Mouse (Mus musculus): ENCODE results near the gene Card6.

Gene Card6

DNA sequence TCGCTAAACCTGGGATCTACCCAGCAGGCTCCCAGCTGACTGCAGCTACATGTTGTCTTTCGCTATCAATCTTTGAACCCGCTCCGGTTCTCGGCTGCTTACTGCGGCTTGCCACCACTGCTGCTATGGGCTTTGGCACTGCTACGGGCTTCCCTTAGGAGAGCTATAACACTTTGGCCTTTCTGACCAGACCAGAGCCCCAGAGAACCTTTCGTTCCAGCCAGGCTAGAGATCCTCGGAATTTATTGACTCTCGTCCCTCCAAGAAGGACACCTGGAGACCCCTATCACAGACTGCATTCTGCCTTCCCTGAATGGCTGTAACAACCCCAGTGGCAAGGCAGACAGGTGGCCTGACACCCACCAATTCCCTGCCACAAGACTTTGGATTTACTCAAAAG lies 18.2 kb downstream of the Card6 start:
- DNase-seq (ENCODE audit: low read depth in 2 of 2, low spot score in 2 of 2) = no peak

DNA sequence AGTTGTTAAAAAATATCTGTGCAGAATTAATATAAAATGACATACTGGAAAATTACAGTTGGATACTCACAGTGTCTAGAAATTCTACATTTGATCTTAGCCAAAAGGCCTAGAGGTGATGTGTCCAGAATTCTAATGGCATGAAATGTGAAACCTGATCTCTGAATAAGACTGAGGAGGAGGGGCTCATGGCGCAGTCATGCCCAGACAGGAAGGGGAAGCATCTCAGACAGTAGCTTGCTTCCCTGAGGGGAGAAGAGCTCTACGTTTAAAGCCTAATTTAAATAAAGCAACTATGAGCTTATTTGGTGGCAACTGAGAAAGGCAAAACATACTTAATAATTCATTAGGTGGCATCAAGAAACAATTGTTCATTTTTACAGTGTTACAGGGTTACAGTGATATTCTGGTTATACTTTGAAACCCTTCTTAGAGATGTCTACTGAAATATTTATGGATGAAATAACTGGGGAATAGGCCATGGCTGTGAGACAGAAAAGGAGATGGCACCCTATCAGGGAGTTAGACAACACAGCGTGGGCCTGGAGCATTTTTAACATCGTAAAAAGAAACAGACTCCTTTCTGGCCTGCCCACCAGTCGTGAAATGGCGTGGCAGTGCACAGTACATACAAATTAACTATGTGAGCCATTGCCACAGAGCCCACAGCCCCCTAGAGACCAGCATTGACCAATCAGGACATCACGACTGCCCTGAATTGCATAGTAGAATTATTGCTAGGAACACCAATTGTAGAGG lies 19.3 kb downstream of the Card6 start:
- no peak for DNase-seq (ENCODE audit: low read depth in 2 of 2, low spot score in 2 of 2)

DNA sequence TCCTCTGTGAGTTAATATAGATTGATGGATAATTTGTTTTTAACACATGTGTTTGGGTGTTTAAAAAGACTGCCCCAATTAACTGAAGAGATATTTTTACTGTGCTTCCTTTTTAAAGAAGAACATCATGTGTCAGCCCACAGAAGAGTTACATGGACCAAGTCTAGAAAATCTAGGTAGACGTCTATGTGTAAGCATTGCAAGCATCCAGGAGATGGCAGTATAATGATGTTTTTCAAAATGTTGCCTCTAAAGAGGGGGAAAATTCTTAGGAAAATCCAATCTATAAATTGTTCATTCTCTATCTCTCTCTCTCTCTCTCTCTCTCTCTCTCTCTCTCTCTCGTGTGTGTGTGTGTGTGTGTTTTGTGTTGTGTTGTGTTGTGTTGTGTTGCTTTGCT lies 22.2 kb downstream of the Card6 start:
- DNase-seq (ENCODE audit: low read depth in 2 of 2, low spot score in 2 of 2) = no peak

DNA sequence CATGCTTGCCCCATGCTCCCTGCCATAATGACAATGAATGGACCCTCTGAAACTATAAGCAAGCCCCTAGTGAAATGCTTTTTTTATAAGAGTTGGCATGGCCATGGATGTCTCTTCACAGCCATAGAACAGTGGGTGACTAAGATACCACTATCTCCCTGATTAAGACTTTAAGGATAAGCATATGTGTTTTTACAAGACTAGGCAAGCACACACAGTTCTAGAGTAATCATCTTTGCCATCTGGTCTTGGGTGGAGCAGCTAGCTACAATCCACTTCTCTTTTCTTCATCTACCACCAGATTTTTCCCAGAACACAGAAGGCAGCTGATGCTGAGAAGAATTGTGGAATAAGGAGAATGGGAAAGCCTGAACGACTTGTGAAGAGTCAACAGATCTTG lies 27.1 kb downstream of the Card6 start:
- DNase-seq (ENCODE audit: low read depth in 2 of 2, low spot score in 2 of 2) = no peak

- no peak for DNase-seq (ENCODE audit: low read depth in 2 of 2, low spot score in 2 of 2)
Observed at GRCm38 (mm10) chr15:5068801-5069518, 39.4 kb downstream of the Card6 start.

DNA sequence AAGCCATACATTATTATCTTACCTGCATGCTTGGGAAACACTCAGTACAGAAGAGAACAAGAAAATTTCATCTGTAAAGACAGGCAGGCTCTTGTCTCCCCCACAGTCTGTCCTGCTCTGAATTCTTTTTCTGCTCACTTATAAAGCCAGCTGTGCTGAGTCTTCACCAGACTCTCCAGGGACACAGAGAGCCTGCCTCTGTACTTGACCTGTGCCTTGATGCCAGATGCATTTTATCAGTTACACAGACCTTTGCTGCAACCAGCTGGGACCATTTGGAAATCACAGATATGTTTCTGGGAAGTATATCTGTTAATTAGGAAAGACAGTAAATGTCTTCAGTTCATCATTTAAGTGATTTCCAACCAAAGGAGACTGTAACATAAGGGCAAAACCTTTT lies 44.7 kb downstream of the Card6 start, which contains the start of gene C7:
Gene C7, minus strand, starts transcription at position 106 of the 400 bp plus-strand sequence.
- no peak for DNase-seq (ENCODE audit: low read depth in 2 of 2, low spot score in 2 of 2)

All from CD8-positive naive resting alpha-beta T cell, adult 2 months (primary cell).